Mouse (Mus musculus) forebrain, embryonic 13.5 days (tissue): ENCODE data around the gene Anks3. TPM values are rescaled to one million over a fixed set of nuclear protein-coding genes. Genes with fewer than 3 reads are reported as not detected.

Experiments used
- ATAC-seq: fragments of 200-750 bp; cut with Nextera tagmentation; 2 replicates; pipeline ENCODE4 v1.8.0; 2017
- H3K27ac ChIP-seq: fragments of 300-500 bp; sonication (generic); 2 replicates; pipeline ENCODE4 v1.5.1; 2015; ENCODE audit warnings: inconsistent platforms, mild to moderate bottlenecking, moderate library complexity
- H3K27me3 ChIP-seq: fragments of 300-500 bp; sonication (generic); 2 replicates; pipeline ENCODE4 v1.6.1; 2015; ENCODE audit warnings: mild to moderate bottlenecking, inconsistent platforms
- H3K36me3 ChIP-seq: fragments of 300-500 bp; sonication (generic); 2 replicates; pipeline ENCODE4 v1.6.1; 2015; ENCODE audit warnings: mild to moderate bottlenecking, inconsistent platforms; ENCODE audit not compliant: poor library complexity, severe bottlenecking
- H3K4me1 ChIP-seq: fragments of 300-500 bp; sonication (generic); 2 replicates; pipeline ENCODE4 v1.6.1; 2015; ENCODE audit warnings: inconsistent platforms
- H3K4me2 ChIP-seq: fragments of 300-500 bp; sonication (generic); 2 replicates; pipeline ENCODE4 v1.6.1; 2015; ENCODE audit warnings: inconsistent platforms, mild to moderate bottlenecking, moderate library complexity
- H3K4me3 ChIP-seq: fragments of 300-500 bp; sonication (generic); 2 replicates; pipeline ENCODE4 v1.5.1; 2015; ENCODE audit warnings: mild to moderate bottlenecking, inconsistent platforms
- H3K9ac ChIP-seq: fragments of 300-500 bp; sonication (generic); 2 replicates; pipeline ENCODE4 v1.6.1; 2015; ENCODE audit warnings: mild to moderate bottlenecking, inconsistent platforms
- H3K9me3 ChIP-seq: fragments of 300-500 bp; sonication (generic); replicated peaks from 2 replicates; pipeline ENCODE4 v1.6.1; 2016; ENCODE audit warnings: inconsistent platforms
- WGBS: fragments of 180-500 bp; shearing (Covaris S2); methylation state at CpG from one replicate; pipeline ENCODE4 v1.1.7; 2015; 5-methylcytosine and 5-hydroxymethylcytosine counted together
- polyA plus RNA-seq: library from polyadenylated mRNA; unstranded; fragments of >200 nt; fragmentation: Nextera tagmentation; extraction: Ambion mirVana; gene quantifications from 2 replicates; pipeline ENCODE4 v1.2.1, GENCODE M21; 2015

Gene Anks3
- polyA plus RNA-seq, 1 experiment from 2014 or later: 64.1 TPM

GRCm38 (mm10) chr16:4913783-4914735, 49.9 kb downstream of the Anks3 start:
- no peak overlapping the region for H3K4me3 ChIP-seq
- peaks cover 79% of the 10 kb centered on the region for H3K36me3 ChIP-seq
- no peak overlapping the region for H3K4me2 ChIP-seq
- WGBS: 39% methylated on average over 12 of the region's 12 CpGs
- H3K4me1 ChIP-seq: no peaks in the 10 kb centered on the region
- no peaks in the 10 kb centered on the region for H3K27me3 ChIP-seq
- ATAC-seq: peak; percentile 83
- H3K9ac ChIP-seq: no peak overlapping the region
- no peaks in the 10 kb centered on the region for H3K9me3 ChIP-seq
- H3K27ac ChIP-seq: no peak overlapping the region

- no peak overlapping the region for H3K4me3 ChIP-seq
- H3K27ac ChIP-seq: no peak overlapping the region
- peaks cover 78% of the 10 kb centered on the region for H3K36me3 ChIP-seq
- H3K4me2 ChIP-seq: no peak overlapping the region
- H3K4me1 ChIP-seq: no peaks in the 10 kb centered on the region
- no peaks in the 10 kb centered on the region for H3K9me3 ChIP-seq
- no peak overlapping the region for H3K9ac ChIP-seq
- 80% methylated on average over 11 of the region's 11 CpGs for WGBS
- no peaks in the 10 kb centered on the region for H3K27me3 ChIP-seq
- ATAC-seq: no peak
These were observed 50.9 kb downstream of the Anks3 start for GRCm38 (mm10) chr16:4912907-4913782.

GRCm38 (mm10) chr16:4912074-4912648, 51.8 kb downstream of the Anks3 start:
- Histone ChIP-seq H3K27me3 (no peaks in the 10 kb centered on the region), H3K9ac (no peak overlapping the region), H3K36me3 (peaks cover 79% of the 10 kb centered on the region), H3K9me3 (no peaks in the 10 kb centered on the region), H3K4me3 (no peak overlapping the region), H3K4me2 (no peak overlapping the region), H3K27ac (no peak overlapping the region), H3K4me1 (no peaks in the 10 kb centered on the region)
- 79% methylated on average over 10 of the region's 10 CpGs for WGBS
- ATAC-seq: no peak

DNA sequence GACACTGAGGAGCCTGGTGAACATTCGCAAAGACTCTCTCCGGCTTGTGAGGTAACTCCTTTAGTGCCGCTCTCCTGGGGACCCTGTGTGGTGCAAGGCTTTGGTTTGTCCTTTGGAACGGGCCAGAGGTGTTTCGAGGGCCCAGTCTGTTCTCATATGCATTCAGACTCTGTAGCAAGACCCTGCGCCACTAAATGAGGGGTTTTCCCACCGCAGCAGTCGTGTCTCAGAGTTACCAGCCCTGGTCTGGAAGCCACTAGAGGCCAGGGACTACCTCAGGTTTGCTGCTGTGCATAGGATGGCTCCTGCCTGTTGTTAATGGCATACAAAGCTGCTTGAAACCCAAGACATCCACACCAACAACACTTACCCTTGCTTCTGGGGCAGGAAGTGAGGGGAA, 53.2 kb downstream of the Anks3 start:
- no peak overlapping the region for H3K9ac ChIP-seq
- H3K27ac ChIP-seq: no peak overlapping the region
- H3K4me1 ChIP-seq: no peaks in the 10 kb centered on the region
- no peaks in the 10 kb centered on the region for H3K27me3 ChIP-seq
- peaks cover 65% of the 10 kb centered on the region for H3K36me3 ChIP-seq
- H3K9me3 ChIP-seq: no peaks in the 10 kb centered on the region
- ATAC-seq: no peak
- WGBS: 95% methylated on average over 8 of the region's 8 CpGs
- no peak overlapping the region for H3K4me2 ChIP-seq
- no peak overlapping the region for H3K4me3 ChIP-seq

- no peaks in the 10 kb centered on the region for H3K4me1 ChIP-seq
- WGBS: 97% methylated on average over 2 of the region's 2 CpGs
- H3K36me3 ChIP-seq: peaks cover 57% of the 10 kb centered on the region
- no peak overlapping the region for H3K27ac ChIP-seq
- H3K9ac ChIP-seq: no peak overlapping the region
- no peak overlapping the region for H3K4me2 ChIP-seq
- H3K9me3 ChIP-seq: no peaks in the 10 kb centered on the region
- no peak for ATAC-seq
- H3K4me3 ChIP-seq: no peak overlapping the region
- H3K27me3 ChIP-seq: no peaks in the 10 kb centered on the region
These were observed 54.3 kb downstream of the Anks3 start for GRCm38 (mm10) chr16:4909745-4910144.

- no peak for ATAC-seq
These were observed 56.0 kb downstream of the Anks3 start for GRCm38 (mm10) chr16:4907972-4908371.

DNA sequence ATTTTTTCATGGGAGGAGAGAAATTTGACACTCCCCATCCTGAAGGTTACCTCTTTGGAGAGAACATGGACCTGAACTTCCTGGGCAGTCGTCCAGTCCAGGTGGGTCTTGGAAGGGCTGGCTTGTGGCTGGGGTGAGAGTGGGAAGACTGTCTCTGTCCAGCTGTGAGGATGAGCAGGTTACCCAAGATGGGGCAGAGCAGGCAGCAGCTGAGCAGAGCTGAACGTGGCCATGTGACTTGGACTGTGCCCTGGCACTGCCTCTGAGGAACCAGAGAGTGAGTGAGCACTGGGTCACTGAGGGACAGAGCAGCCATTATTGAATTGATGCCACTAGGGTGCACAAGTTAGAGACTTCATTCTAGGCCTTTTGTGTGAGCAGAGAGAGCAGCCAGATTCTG, 56.6 kb downstream of the Anks3 start:
- ATAC-seq: no peak
- Histone ChIP-seq H3K4me3 (no peak overlapping the region), H3K27me3 (no peaks in the 10 kb centered on the region), H3K27ac (no peak overlapping the region), H3K9me3 (no peaks in the 10 kb centered on the region), H3K4me1 (no peaks in the 10 kb centered on the region), H3K4me2 (no peak overlapping the region), H3K36me3 (peaks cover 41% of the 10 kb centered on the region), H3K9ac (no peak overlapping the region)
- 77% methylated on average over 2 of the region's 2 CpGs for WGBS

More at GRCm38 (mm10) chr16:4907972-4908371, 56.0 kb downstream of the Anks3 start:
- H3K9me3 ChIP-seq: no peaks in the 10 kb centered on the region
- H3K4me2 ChIP-seq: no peak overlapping the region
- H3K9ac ChIP-seq: no peak overlapping the region
- H3K4me3 ChIP-seq: no peak overlapping the region
- no peak overlapping the region for H3K27ac ChIP-seq
- H3K4me1 ChIP-seq: no peaks in the 10 kb centered on the region
- H3K36me3 ChIP-seq: peaks cover 47% of the 10 kb centered on the region
- no peaks in the 10 kb centered on the region for H3K27me3 ChIP-seq
- WGBS: 50% methylated on average over 5 of the region's 5 CpGs

- Histone ChIP-seq H3K4me3 (no peak overlapping the region), H3K4me2 (no peak overlapping the region), H3K4me1 (no peaks in the 10 kb centered on the region), H3K27ac (no peak overlapping the region), H3K9me3 (no peaks in the 10 kb centered on the region), H3K36me3 (peaks cover 33% of the 10 kb centered on the region), H3K27me3 (no peaks in the 10 kb centered on the region), H3K9ac (no peak overlapping the region)
- ATAC-seq: no peak
These were observed 57.4 kb downstream of the Anks3 start for GRCm38 (mm10) chr16:4906559-4906958.

GRCm38 (mm10) chr16:4905591-4905990, 58.4 kb downstream of the Anks3 start:
- H3K9me3 ChIP-seq: no peaks in the 10 kb centered on the region
- H3K9ac ChIP-seq: no peak overlapping the region
- H3K36me3 ChIP-seq: peaks cover 23% of the 10 kb centered on the region
- no peak overlapping the region for H3K4me2 ChIP-seq
- WGBS: 76% methylated on average over 1 of the region's 1 CpGs
- no peaks in the 10 kb centered on the region for H3K27me3 ChIP-seq
- no peak for ATAC-seq
- 0 out of 2 replicates have a peak, but pooled peaks cover 5% of the 10 kb centered on the region for H3K4me1 ChIP-seq
- H3K27ac ChIP-seq: no peak overlapping the region
- no peak overlapping the region for H3K4me3 ChIP-seq

DNA sequence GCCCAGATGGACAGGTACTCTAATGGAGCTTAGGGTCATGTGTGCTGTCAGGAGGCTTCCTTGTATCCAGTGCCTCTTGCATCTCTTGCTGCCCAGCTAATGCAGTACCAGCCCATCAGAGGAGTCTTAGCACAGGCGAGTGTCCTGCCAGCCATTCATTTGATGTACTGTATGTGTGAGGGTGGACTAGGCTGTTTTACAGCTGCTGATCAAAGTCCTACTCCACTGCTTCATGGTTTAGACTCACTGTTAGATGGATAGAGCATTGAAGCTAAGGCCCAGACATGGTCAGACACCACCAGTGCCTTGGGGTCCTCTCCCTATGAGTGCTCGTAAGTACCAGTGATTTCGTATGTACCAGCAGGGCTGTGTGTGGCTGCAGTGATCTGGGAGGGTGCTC, 59.1 kb downstream of the Anks3 start:
- Histone ChIP-seq H3K27ac (no peak overlapping the region), H3K9me3 (no peaks in the 10 kb centered on the region), H3K27me3 (no peaks in the 10 kb centered on the region), H3K4me2 (no peak overlapping the region), H3K4me3 (no peak overlapping the region), H3K36me3 (peaks cover 17% of the 10 kb centered on the region), H3K9ac (no peak overlapping the region), H3K4me1 (0 out of 2 replicates have a peak, but pooled peaks cover 5% of the 10 kb centered on the region)
- no peak for ATAC-seq
- WGBS: 89% methylated on average over 3 of the region's 3 CpGs

GRCm38 (mm10) chr16:4903491-4904102, 60.4 kb downstream of the Anks3 start:
- no peak for ATAC-seq
- WGBS: 88% methylated on average over 6 of the region's 6 CpGs
- H3K4me3 ChIP-seq: no peak overlapping the region
- H3K9ac ChIP-seq: no peak overlapping the region
- H3K27me3 ChIP-seq: no peaks in the 10 kb centered on the region
- peaks cover 5% of the 10 kb centered on the region; the same call in 1 of the 2 replicates for H3K4me1 ChIP-seq
- no peak overlapping the region for H3K27ac ChIP-seq
- peaks cover 4% of the 10 kb centered on the region for H3K36me3 ChIP-seq
- H3K9me3 ChIP-seq: no peaks in the 10 kb centered on the region
- no peak overlapping the region for H3K4me2 ChIP-seq
